12 mouse cellular contexts compared by ENCODE assay signal in genomic region chr11:117418939-117419338, GRCm38 (mm10).
DNase-seq lines count a peak whose midpoint lies in the region; ATAC-seq lines count a peak whose summit lies in the region.
"Had no signal": no experiment of that assay in that cellular context is flagged by ENCODE, and none has a peak within 500 bp of the region (broad histone marks: within the 10 kb centered on the region; RNA-seq: fewer than 3 reads in every experiment).

No protein-coding gene starts in this region.

- peaks cover 47% of the 10 kb centered on the region for H3K4me1 ChIP-seq in midbrain, embryonic 10.5 days
- peaks cover 28% of the 10 kb centered on the region for H3K4me1 ChIP-seq in midbrain, embryonic 14.5 days (ENCODE audit: control insufficient read depth, insufficient read depth, low read length)

- H3K9ac ChIP-seq in midbrain, embryonic 14.5 days (replicated peaks; ENCODE audit: low read length) = no peak overlapping the region

- H3K4me3 ChIP-seq in midbrain, embryonic 10.5 days = no peak overlapping the region
- H3K4me3 ChIP-seq in midbrain, embryonic 14.5 days (replicated peaks; ENCODE audit: low read depth, low read length) = no peak overlapping the region

- no peaks in the 10 kb centered on the region for H3K36me3 ChIP-seq in midbrain, embryonic 10.5 days
- no peaks in the 10 kb centered on the region for H3K36me3 ChIP-seq in midbrain, embryonic 14.5 days (ENCODE audit: control insufficient read depth, insufficient read depth, low read length)

- DNase-seq in midbrain, embryonic 10.5 days (ENCODE audit: low spot score) = no peak
- no peak for DNase-seq in midbrain, embryonic 14.5 days
- DNase-seq in gastrocnemius, postnatal 25 days = peak; percentile 76
- peak; percentile 71 for DNase-seq in heart, postnatal 25 days (ENCODE audit: low spot score)
- no peak for DNase-seq in cerebellum, postnatal 4 days (ENCODE audit: low spot score in 2 of 2)
- no peak for DNase-seq in layer of hippocampus, postnatal 14 days (ENCODE audit: low spot score in 2 of 2)
- no peak for DNase-seq in testis, postnatal 14 days (ENCODE audit: low spot score)
- DNase-seq: adrenal gland, postnatal 25 days; cerebellum, adult 11 months; right cerebral cortex, postnatal 4 days had no signal

- WGBS in midbrain, embryonic 10.5 days = 83% methylated on average over 3 of the region's 3 CpGs
- 89% methylated on average over 3 of the region's 3 CpGs for WGBS in midbrain, embryonic 14.5 days

- H3K27me3 ChIP-seq in midbrain, embryonic 10.5 days (ENCODE audit: low read depth, poor library complexity, severe bottlenecking) = peaks cover 62% of the 10 kb centered on the region
- H3K27me3 ChIP-seq in midbrain, embryonic 14.5 days (ENCODE audit: control insufficient read depth, insufficient read depth, low read length) = no peaks in the 10 kb centered on the region

- H3K4me2 ChIP-seq in midbrain, embryonic 14.5 days (ENCODE audit: low read length) = no peak overlapping the region
- H3K4me2 ChIP-seq: liver, embryonic 11.5 days had no signal

- H3K9me3 ChIP-seq in midbrain, embryonic 10.5 days (replicated peaks) = no peaks in the 10 kb centered on the region
- no peaks in the 10 kb centered on the region for H3K9me3 ChIP-seq in midbrain, embryonic 14.5 days (ENCODE audit: control insufficient read depth, low read length)

- intact Hi-C loops in heart, postnatal 25 days (cut with DNase I) = no loop called here

- no peak for ATAC-seq in midbrain, embryonic 14.5 days (ENCODE audit: low FRiP score, low TSS enrichment)
- ATAC-seq: CD4-positive, CD25-positive, alpha-beta regulatory T cell, adult 4 months had no signal

- H3K27ac ChIP-seq in midbrain, embryonic 10.5 days (replicated peaks) = 0 out of 2 replicates have a peak overlapping the region, but pooled peaks have one; percentile 50
- H3K27ac ChIP-seq in midbrain, embryonic 14.5 days (replicated peaks; ENCODE audit: low read depth, low read length) = no peak overlapping the region

Comparison
In these comparisons a context has a peak if more than half of its experiments do, and no peak if none do; other contexts are left out.
1. DNase-seq: peak in gastrocnemius, postnatal 25 days (single experiment) and heart, postnatal 25 days (single experiment); none in midbrain, embryonic 10.5 days (single experiment), midbrain, embryonic 14.5 days (single experiment), cerebellum, postnatal 4 days (0 of 2), layer of hippocampus, postnatal 14 days (0 of 2) and testis, postnatal 14 days (single experiment).